Mouse (Mus musculus) cortical plate, adult 2 months (tissue): ENCODE results near the gene Eno3. TPM values are rescaled to one million over a fixed set of nuclear protein-coding genes. Genes with fewer than 3 reads are reported as not detected.

Source experiments
- H3K27ac ChIP-seq: fragments of 200-500 bp; 2 replicates; pipeline ENCODE4 v1.5.1; 2012; ENCODE audit warnings: low read length, control low read depth, inconsistent platforms; ENCODE audit not compliant: insufficient read depth
- H3K4me1 ChIP-seq: fragments of 200-500 bp; 2 replicates; pipeline ENCODE4 v1.6.1; 2011; ENCODE audit warnings: low read length; ENCODE audit not compliant: control insufficient read depth, insufficient read depth
- H3K4me3 ChIP-seq: fragments of 200-500 bp; 2 replicates; pipeline ENCODE4 v1.5.1; 2011; ENCODE audit warnings: mild to moderate bottlenecking, low read length, control low read depth; ENCODE audit not compliant: insufficient read depth
- CTCF ChIP-seq: fragments of 200-500 bp; IDR thresholded peaks from 2 replicates; pipeline ENCODE4 v1.5.1; 2011; ENCODE audit warnings: mild to moderate bottlenecking, control low read depth, low read length; ENCODE audit not compliant: insufficient read depth; ENCODE audit errors: extremely low read depth
- POLR2A ChIP-seq: fragments of 200-500 bp; IDR thresholded peaks from 2 replicates; pipeline ENCODE4 v1.6.1; 2011; ENCODE audit warnings: mild to moderate bottlenecking, low read length, control low read depth; ENCODE audit not compliant: insufficient read depth; ENCODE audit errors: extremely low read depth
- polyA plus RNA-seq: library from polyadenylated mRNA; depleted of rRNA; stranded (reverse); fragments of >200 nt; gene quantifications from 2 replicates; pipeline ENCODE4 v1.2.3, GENCODE M21; 2012

Eno3 gene
- polyA plus RNA-seq, 1 experiment, result 26.6 TPM

- no peak overlapping the region for H3K4me3 ChIP-seq
- no peak overlapping the region for H3K27ac ChIP-seq
- H3K4me1 ChIP-seq, result no peaks in the 10 kb centered on the region
- TF ChIP-seq POLR2A (no peak), CTCF (no peak)
Observed at GRCm38 (mm10) chr11:70664741-70665140, 7.7 kb downstream of the Eno3 start.

DNA sequence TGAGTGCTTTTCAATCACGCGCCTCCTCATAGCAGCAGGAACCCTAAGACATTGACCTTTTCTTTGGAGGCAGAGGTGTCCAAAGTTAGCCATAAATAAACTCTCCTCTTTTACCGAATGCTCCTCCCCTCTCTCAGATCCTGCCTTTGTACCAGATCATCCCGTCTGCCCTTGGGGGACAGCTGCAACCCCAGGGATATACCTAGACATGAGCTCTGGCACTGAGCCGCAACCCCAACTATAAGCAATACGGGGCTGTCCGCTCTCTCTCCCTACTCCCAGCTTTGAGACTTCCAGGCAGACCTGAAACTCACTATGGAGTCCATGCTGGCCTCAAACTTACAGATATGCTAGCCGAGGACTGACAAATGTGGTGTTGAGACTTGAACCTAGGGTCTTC is 9.7 kb downstream of the Eno3 start:
- H3K27ac ChIP-seq, result no peak overlapping the region
- no peak for TF ChIP-seq POLR2A
- no peak for TF ChIP-seq CTCF
- no peaks in the 10 kb centered on the region for H3K4me1 ChIP-seq
- no peak overlapping the region for H3K4me3 ChIP-seq

- no peak overlapping the region for H3K27ac ChIP-seq
- TF ChIP-seq POLR2A (no peak), CTCF (no peak)
Observed at GRCm38 (mm10) chr11:70667271-70668150, 10.5 kb downstream of the Eno3 start.

DNA sequence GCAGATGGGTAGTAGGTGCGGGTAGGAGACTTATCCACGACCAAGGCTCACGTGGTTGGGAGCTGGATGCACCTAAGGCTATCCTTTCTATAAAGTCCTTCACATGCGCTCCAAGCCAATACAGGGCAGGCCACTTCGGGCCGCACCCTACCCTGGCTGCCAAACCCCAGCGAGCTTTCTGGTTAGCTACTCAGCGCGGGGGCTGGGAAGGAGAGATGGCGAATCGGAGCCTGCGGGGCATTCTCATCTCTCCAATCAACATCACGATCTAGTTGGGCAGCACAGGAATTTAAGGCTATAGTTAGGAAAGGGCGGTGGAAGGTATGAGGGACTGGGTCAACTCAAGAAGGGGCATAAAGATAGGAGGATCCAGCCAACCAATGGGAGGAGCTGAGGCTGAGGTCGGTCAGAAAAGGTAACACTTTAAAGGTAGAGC is 11.4 kb downstream of the Eno3 start:
- no peak for TF ChIP-seq POLR2A
- no peak for TF ChIP-seq CTCF
- H3K4me1 ChIP-seq, result no peaks in the 10 kb centered on the region

More at GRCm38 (mm10) chr11:70667271-70668150, 10.5 kb downstream of the Eno3 start:
- Histone ChIP-seq H3K4me3 (peak overlapping the region; percentile 42; the same call in 1 of the 2 replicates), H3K4me1 (no peaks in the 10 kb centered on the region)

DNA sequence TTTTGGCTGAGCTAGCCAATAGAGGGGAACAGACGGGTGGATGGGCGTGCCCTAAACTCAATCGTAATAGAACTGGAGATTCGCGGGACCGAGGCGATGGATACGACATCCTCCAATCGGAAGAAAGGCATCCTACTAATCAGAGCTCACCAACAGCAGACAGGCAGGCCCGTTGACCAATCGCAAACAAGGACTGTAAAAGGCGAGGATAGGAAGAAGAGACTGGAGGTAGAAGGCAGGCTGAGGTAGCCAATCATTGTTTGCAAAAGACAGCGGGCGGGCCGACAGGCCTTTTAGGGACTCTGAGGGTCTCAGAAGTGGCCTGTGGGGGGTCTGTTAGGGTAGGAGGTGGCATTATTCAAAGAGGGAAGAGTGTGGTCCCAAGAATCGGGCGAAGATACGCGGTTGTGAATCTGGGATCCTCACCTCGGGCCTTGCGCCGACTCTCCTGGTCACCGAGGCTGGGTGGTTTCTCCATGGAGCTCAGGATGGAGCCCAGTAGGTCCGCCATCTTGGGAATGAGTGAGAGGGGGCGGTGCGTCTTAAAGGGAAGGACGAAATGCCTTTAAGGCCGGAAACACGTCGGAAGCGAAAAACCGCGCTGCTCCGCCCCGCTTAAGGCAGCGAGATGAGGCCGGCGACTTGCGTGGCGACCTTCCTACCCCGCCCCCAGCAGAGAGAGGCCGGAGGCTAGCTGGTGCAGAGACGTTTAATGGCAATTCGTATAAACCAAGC is 11.9 kb downstream of the Eno3 start, which contains the start of gene Spag7:
Gene Spag7, minus strand, starts transcription at position 646 of the 735 bp plus-strand sequence.
- TF ChIP-seq CTCF, result no peak
- TF ChIP-seq POLR2A, result peak; percentile 82
- peak within 1 kb of the TSS; percentile 42 for H3K4me3 ChIP-seq
- H3K27ac ChIP-seq, result peak within 1 kb of the TSS; percentile 83
- H3K4me1 ChIP-seq, result no peaks in the 10 kb centered on the region

More for the DNA sequence above, 11.4 kb downstream of the Eno3 start:
- Histone ChIP-seq H3K27ac (no peak overlapping the region), H3K4me3 (peak overlapping the region; percentile 42)

DNA sequence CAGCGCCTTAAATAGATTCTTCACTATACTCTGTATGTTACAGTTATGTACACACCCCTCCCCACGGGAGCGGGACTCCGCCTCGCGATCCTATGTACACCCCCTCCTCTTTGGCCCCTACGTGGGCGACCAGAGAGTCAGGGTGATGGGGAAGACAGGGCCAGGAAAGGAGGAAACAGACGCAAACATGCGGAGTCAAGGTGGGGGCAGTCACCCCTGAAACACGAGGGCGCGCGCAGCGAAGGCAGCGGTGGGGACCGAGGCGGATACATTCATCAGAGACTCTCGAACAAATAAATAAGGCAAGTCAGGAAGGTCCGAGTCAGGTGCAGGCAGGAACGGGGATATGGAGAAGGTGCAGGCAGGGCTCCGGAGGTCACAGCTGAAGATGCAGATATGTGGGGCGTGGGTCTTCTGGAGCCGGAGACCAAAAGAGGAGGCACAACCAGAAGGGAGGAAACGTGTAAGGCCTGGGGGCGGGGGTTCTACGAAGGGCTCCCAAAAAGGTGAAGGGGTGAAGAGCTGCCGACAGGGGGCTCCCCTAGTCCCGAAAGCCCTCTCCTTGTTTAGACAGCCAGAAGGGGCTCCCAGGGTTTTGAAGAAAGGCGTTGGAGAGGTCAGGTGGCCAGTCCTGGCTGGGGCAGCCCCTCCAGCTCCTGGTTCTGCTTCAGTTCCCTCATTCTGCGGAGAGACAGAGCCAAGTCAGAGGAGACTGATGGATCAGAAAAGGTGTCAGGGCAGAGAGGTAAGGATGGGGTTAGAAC is 12.8 kb downstream of the Eno3 start:
- 0 out of 2 replicates have a peak, but pooled peaks have one; percentile 18 for TF ChIP-seq CTCF
- TF ChIP-seq POLR2A, result no peak
- Histone ChIP-seq H3K4me3 (peak overlapping the region; percentile 42), H3K27ac (peak overlapping the region; percentile 83), H3K4me1 (no peaks in the 10 kb centered on the region)

GRCm38 (mm10) chr11:70670483-70670882 is 13.5 kb downstream of the Eno3 start:
- Histone ChIP-seq H3K27ac (0 out of 2 replicates have a peak overlapping the region, but pooled peaks have one; percentile 83), H3K4me3 (0 out of 2 replicates have a peak overlapping the region, but pooled peaks have one; percentile 42), H3K4me1 (no peaks in the 10 kb centered on the region)
- TF ChIP-seq CTCF, result no peak

GRCm38 (mm10) chr11:70671333-70672047 is 14.5 kb downstream of the Eno3 start:
- no peak for TF ChIP-seq CTCF
- TF ChIP-seq POLR2A, result no peak
- Histone ChIP-seq H3K4me1 (no peaks in the 10 kb centered on the region), H3K27ac (no peak overlapping the region), H3K4me3 (no peak overlapping the region)

GRCm38 (mm10) chr11:70674014-70674413 is 17.0 kb downstream of the Eno3 start:
- Histone ChIP-seq H3K4me1 (no peaks in the 10 kb centered on the region), H3K4me3 (no peak overlapping the region), H3K27ac (no peak overlapping the region)

More at GRCm38 (mm10) chr11:70674014-70674413, 17.0 kb downstream of the Eno3 start:
- no peak for TF ChIP-seq POLR2A
- TF ChIP-seq CTCF, result no peak
